Mouse (Mus musculus): ENCODE results near the gene Rgs12.
A peak's percentile ranks its signal among the peaks of the same experiment; 100 is the strongest.

Rgs12 gene

GRCm38 (mm10) chr5:34984933-34985332 lies 35.7 kb downstream of the Rgs12 start:
- no peak for DNase-seq

DNA sequence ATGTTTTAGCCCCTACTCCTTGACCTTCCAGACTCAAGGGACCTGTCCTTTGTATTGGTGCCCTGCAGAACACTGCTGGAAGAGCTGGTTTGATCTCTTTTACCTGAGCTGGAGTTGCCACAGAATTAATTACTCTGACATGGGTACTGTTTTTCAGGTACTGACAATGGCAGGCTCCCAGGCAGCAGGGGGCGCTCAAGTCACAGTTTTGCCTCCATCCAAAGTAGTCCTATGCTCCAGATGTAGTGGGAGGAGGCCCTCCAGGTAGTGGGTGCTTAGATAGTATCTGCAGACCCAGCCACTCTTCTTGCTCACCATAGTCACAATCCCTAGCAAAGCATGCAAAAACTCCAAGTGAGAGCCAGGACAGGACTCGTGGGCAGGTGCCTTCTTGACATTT lies 36.6 kb downstream of the Rgs12 start:
- peak; percentile 88 for DNase-seq

DNA sequence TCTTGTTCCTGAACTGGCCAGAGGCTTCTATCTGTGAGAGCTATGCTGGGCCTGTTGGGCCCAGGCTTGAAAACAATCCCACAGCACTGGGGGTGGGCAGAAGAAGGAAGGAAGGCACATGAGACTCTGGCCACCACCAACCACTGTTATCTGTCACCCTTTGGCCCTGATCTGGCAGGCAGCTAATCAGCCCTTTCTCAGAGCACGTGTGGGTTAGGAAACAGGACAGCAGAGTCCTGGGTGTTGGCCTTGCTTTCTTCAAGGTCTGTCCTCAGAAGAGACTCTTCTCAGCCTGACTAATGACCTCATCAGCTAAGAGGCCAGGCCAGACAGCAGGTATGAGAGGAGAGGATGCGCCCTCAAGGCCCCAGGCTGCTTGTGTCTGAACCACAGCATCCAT lies 38.2 kb downstream of the Rgs12 start:
- peak; percentile 46 for DNase-seq

- no peak for DNase-seq
Measured at GRCm38 (mm10) chr5:34988690-34989089, 39.4 kb downstream of the Rgs12 start.

DNA sequence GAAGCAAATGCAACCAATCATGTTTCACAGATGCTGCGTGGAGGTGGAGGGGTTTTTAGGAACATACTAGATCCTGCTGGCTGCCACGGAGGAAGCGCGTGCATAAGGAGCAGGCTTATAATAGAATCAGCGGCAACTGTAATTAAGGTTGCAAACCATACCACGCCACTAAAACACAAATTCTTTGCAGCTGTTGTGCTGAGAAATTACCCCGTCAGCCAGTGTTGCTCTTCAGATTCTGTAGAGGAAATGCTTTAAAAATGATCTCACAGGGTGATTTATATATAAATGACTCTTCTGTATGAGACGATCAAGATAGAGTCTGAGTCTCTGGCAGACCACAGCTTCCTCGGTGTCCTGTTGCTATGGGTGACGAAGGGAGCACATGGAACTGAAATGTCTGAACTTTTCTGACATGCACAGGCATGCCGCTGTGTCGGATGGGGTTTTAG lies 40.1 kb downstream of the Rgs12 start:
- DNase-seq: no peak

DNA sequence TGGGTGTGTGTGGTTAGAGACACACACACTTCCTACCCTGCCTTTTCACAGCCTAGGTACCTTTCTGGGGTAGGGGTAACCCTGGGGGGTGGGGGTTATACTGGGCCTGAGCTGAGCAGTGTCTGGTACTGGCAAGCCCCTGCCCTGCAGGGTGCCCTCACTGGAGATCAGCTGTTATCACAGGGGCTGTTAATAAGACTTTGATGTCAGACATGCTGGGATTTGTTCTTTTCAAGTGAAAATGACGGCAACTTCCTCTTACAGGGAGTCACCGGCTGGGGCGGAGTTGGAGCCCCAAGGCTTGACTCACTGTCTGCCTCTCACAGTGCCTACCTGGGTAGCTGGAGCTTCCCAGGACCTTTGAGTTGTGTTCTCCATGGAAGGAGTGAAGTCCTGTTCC lies 49.5 kb downstream of the Rgs12 start:
- no peak for DNase-seq

GRCm38 (mm10) chr5:34999281-34999680 lies 50.0 kb downstream of the Rgs12 start:
- no peak for DNase-seq

DNA sequence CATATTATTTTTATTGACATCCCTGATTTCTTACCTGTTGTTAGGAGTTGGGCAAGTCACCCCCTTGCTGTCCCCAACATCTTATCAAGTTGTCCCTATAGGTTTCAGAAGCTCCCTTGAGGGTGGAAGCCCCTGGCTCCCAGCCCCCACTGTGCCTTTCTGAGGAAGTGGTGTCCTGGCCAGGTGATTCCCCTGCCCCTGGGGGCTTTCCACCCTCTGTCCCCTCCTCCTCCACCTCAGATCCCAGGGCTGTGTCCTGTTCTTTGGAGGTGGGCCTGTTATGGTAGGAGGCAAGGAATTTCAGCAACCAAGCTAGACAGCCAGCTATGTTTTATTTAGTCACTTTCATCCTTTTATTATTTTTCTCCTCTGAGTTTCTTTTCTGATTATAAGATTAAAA lies 51.1 kb downstream of the Rgs12 start:
- no peak for DNase-seq

DNA sequence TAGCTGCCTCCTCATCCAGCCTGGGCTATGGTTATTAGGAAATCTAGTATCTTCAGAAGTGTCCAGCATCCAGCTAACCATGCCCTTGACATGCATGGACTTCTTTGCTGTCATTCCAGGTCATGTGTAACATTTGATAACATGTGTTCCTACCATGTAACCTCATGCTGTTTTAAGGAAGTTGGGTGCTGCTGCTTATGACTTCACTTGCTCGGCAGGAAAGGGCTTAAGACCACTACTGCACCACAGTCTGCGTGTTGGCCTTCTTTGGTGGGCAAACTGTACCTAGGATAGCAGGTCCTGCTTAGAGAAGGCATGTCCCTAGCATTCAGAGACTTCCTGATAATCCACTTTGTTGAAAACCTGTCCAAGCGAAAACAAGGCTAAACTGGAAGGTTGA lies 51.9 kb downstream of the Rgs12 start:
- DNase-seq: no peak

DNA sequence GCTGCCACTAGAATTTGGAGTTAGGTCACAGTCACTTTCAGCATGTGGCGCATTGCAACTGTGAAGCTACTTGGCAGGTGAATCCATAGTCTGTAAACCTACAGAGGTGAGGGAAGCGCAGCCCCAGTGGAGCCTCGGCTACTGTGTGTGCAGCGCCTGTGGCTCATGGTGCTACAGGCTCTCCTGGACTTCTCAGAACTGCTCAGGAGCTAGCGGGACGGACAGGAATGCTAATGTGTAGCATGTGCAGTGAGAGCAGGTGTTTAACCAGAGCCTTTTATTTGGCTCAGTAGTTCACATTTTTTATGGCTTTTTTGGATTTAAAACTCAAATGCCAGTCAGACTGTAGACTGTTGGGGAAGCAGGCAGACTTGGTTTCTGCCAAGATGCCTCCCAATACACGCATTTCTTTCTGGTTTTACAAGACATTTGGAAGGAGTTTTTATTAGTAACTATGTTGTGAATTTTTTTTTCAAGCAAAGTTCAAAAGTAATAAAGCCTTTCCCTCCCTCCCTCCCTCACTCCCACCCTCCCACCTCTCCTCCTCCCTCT lies 54.4 kb downstream of the Rgs12 start:
- no peak for DNase-seq

DNA sequence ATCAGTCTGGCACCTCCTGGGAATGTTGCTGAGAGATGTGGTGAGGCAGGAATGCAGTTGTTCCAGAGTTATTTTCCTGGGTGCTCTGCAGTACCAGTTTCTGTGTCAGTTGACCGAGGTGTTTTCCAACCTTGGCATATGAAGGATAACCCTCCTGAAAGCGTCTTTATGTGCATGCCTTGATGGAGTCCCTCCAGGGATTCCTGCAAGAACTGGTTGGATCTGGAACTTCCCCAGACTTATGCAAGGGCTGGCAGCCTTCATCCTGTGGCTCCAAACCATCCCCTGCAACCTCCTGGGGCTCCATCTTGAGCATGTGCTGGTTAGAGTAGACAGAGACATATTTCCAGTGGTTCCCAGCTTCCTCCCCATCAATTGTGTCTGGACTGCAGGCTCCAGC lies 55.5 kb downstream of the Rgs12 start:
- no peak for DNase-seq

DNA sequence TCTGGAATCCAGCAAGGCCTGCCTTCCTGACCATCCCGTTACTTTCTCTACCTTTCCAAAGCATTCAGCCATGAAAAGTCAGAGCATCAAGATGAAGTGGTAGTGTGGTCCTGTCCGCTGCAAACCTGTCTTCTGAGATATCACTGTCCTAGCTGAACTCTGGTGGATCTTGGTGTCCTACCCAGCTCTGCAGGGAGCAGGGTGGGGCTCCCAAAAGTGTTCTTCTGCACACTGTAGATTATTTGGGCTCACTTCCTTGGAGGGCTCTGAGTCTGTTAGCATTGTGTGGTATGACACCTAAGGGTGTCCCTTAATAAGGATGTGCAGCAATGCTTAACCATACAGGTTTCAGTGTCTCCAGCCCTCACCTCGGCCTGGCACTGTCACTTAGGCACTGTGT lies 56.4 kb downstream of the Rgs12 start:
- DNase-seq: peak; percentile 39

DNA sequence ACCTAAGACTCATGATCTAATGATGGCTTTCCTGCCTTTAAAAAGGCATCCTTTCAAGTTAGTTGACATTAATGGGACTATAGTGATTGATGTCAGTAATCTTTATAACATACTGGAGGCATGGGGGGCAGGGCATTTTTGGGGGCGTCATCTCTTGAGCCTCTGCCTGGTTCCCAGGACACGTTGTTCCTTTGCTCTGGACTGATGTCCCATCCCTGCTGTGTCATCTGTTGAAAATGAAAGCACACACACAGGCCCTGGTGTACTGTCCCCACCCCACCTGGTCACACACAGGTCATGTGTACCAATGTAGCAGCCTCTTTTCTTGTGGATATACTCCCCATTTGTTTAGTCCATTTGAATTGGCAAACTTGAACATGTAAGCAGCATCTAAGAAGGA lies 57.4 kb downstream of the Rgs12 start:
- DNase-seq: no peak

DNA sequence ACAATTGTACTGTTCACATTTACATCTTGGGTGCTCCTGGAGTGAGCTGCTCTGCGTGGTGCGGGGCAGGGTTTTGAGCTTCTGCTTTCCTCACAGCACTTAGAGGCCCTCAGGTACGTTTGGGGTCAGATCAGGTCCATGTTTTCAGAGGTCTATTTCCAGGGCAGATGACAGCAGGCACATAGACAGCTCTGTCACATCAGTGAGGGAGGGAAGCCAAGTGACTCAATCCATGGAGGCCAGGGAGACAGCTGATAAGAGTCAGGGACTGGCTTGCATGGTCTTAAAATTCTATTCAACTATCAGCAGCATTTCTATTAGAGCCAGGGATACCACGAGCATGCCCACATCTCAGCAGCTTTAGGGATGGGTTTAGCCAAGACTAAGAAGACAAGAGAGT lies 59.9 kb downstream of the Rgs12 start:
- no peak for DNase-seq

DNA sequence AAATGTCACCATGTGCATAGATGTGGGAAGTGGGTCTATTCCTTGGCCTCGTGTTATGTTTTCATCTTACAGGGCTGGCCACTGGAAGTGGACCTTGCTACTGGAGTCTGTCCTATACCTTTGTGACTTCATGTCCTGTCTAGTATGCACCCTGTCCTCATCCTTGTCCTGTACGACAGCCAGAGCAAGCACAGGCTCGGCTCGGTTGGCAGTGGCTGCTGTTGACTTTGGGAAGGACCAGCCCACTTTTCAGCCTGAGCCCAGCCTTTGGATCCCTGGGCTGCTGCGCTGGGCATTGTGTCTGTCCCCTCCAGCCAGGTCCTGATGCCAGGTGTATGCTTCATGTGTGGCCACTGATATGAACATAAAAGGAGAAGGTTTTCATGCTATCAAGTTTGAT lies 61.4 kb downstream of the Rgs12 start:
- peak; percentile 26 for DNase-seq

GRCm38 (mm10) chr5:35011156-35011923 lies 62.1 kb downstream of the Rgs12 start:
- DNase-seq: no peak

DNA sequence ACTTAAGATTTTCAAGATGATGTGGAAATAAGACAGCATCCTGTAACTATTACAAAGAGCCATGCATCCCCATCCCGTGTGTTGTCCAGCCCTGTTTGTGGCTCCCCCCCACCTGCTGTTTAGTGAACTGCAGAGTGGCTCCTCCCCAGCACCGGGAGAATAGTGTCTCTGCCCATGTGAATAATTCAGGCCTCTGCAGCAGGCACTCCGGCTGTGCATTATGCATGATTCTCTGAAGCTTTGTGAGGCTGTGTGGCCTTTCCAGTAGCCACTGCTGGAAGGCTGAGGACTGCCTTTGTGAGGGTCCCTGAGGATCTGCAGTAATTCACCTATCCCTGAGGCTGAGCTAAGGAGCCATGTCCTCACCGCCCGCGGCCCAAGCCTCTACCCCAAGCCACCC lies 64.8 kb downstream of the Rgs12 start:
- no peak for DNase-seq

GRCm38 (mm10) chr5:35019673-35020300 lies 70.5 kb downstream of the Rgs12 start:
- DNase-seq: no peak

DNA sequence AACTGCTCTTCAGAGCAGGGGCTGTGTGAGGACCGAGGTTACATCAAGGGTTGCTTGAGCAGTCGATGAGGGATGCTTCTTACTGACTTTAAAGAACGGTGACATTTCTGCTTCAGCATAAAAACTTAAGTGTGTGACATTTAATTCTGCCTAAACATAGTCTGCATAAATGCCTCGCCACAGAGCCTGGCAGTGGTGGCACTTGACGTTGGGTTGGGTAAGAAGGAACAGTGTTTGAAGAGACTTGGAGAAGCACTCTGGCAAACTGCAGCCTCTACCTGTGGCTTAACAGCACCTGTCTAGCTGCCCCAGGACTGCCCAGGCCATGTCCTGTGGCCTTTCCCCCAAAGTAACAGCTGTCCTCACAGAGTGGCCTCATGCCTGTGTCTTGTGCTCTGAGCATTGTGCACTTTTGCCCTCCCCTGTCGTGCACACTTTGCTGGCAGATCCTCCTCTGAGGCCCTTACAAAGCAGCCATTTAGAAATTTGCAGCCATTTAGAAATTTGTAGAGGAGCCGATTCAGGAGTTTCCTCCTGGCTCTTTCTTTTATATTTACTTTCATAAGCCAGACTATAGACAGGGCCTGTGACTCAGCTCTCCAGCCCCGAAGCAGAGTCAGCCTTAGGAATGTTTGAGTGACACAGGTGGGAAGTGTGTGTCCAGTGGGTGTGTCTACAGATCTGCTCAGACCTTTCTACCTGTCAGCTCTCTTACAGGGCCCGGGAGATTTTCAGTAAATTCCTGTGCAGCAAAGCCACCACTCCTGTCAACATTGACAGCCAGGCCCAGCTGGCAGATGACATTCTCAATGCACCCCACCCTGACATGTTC lies 71.4 kb downstream of the Rgs12 start:
- no peak for DNase-seq

DNA sequence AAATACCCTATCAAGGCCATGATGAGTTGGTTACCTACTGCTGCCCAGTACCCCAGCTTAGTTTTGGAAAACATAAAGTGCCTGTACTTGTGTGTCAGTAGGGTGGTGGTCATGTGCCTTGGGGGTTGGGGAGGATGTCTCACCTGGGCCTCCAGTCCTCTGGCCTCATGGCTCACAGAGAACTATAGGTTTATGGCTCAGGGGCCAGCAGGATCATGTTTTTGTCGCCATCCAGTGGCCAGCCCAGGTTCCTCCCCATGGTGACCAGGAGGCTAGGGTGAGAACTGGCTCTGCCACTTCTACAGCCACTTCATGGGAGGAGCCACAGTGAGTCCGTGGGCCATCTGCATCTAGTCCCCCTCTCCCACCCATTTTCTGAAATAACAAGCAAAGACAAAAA lies 75.7 kb downstream of the Rgs12 start:
- peak; percentile 66 for DNase-seq

DNA sequence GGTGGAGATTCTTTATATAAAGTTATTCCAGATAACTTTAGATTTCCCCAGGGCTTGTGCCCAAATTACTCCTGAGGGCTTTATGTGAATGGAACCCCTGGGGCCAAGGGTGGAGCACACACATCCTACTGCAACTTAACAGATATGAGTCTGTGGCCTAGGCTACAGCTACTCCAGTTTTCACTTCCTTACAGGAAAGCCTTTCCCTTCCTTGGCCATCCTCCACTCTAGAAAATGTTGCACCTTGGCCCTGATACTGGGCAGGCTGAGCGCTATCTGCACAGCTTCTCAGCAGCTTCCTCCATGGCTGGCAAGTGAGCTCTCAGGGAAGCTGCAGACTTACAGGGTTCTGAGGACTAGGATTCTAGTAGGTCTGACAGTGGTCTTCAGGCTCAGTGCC lies 80.1 kb downstream of the Rgs12 start:
- no peak for DNase-seq

GRCm38 (mm10) chr5:35029755-35030154 lies 80.5 kb downstream of the Rgs12 start:
- DNase-seq: no peak

- peak; percentile 50 for DNase-seq
Measured at GRCm38 (mm10) chr5:35033068-35033467, 83.8 kb downstream of the Rgs12 start.

Data from liver (tissue).